Mouse (Mus musculus) megakaryocyte, adult 5-6 weeks (primary cell): ENCODE results near the gene Olfr1166. TPM values are rescaled to one million over a fixed set of nuclear protein-coding genes. Genes with fewer than 3 reads are reported as not detected.
"Not testable (repeated sequence)": the region's sequence is repeated elsewhere in the genome, so short reads cannot be mapped to it uniquely, and the experiment has no call there.

Source experiments
- ATAC-seq: 2 replicates; pipeline ENCODE4 v1.8.0; 2016; ENCODE audit warnings: mild to moderate bottlenecking, inconsistent platforms; ENCODE audit not compliant: poor library complexity, severe bottlenecking
- total RNA-seq, 2 experiments: library from RNA; stranded (forward) in 1 of 2; stranded (reverse) in 1 of 2; fragments of 153-499, 151-499 nt in 1 of 2; fragments of 221-1000, 200-1000 nt in 1 of 2; gene quantifications; 2 replicates each; pipeline versions ENCODE4 v1.2.3 to v1.2.4; 2015 to 2017

Olfr1166 gene
- total RNA-seq (2015): not detected in 2 replicates
- not detected in 2 replicates for total RNA-seq (2017)

DNA sequence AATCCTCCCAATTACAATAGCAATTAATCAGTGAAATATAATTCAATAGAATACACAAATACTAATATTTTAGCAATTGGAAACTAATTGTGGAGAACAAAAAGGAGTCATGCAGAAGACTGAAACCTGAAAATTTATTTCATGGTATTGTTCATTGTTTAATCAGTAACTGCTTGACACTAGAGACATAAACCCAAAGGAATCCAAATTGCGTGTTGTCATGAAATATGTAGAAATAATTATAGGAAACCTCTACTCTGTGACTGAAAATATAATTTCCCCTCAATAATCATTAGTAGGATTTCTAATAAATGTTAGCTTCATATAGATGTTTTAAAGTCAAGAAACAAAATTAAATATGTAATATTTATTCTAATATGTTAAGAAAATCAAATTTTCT, at the start of gene Olfr1166:
Gene Olfr1166, minus strand, starts transcription at position 101 of the 400 bp plus-strand sequence.
- ATAC-seq: no peak

DNA sequence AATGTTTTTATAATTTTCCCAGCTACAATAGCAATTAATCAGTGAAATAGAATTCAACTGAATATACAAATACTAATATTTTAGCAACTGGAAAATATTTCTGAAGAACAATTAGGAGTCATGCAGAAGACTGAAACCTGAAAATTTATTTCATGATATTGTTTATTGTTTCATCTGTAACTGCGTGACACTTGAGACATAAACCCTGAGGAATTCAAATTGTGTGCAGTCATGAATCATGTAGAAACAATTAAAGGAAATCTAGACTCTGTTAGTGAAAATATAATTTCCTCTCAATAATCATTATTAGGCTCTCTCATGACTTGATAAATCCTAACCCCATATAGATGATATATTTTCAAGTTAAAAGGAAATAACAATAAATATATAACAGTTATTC, 27.0 kb upstream of the Olfr1166 start, which contains the start of gene Olfr1167:
Gene Olfr1167, minus strand, starts transcription at position 101 of the 400 bp plus-strand sequence.
- not testable (repeated sequence) for ATAC-seq

DNA sequence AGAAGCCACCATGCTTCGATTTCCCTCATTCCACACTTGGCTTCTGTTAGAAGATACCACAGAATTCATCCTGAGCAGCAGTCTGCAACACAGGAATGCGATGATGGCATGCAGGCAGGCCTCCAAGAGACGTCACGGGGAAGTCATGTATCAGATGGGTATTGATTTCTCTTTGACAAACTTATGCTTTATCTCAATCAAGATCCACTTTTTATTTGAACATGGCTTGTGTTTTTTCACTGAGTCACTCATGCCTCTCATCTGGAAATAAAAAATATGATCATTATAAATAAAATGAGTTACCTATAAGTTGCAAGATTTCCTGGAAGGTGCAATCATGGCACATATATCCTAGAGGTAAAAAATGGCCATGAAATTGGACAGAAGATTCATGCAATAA, 34.2 kb downstream of the Olfr1166 start, which contains the start of gene Olfr1164:
Gene Olfr1164, minus strand, starts transcription at position 101 of the 400 bp plus-strand sequence.
- no peak for ATAC-seq

Other genes starting within 250 kb of the Olfr1166 start
- gene Olfr1153, start 233.3 kb downstream of the Olfr1166 start, total RNA-seq (2015): not detected in 2 replicates
- gene Olfr1153, start 233.3 kb downstream of the Olfr1166 start, total RNA-seq (2017): not detected in 2 replicates
- gene Olfr1154, start 223.1 kb downstream of the Olfr1166 start, total RNA-seq (2015): not detected in 2 replicates
- not detected in 2 replicates for gene Olfr1154, start 223.1 kb downstream of the Olfr1166 start, total RNA-seq (2017)
- not detected in 2 replicates for gene Olfr1155, start 183.1 kb downstream of the Olfr1166 start, total RNA-seq (2015)
- not detected in 2 replicates for gene Olfr1155, start 183.1 kb downstream of the Olfr1166 start, total RNA-seq (2017)
- not detected in 2 replicates for gene Olfr1156, start 175.2 kb downstream of the Olfr1166 start, total RNA-seq (2015)
- gene Olfr1156, start 175.2 kb downstream of the Olfr1166 start, total RNA-seq (2017): not detected in 2 replicates
- not detected in 2 replicates for gene Olfr1157, start 160.0 kb downstream of the Olfr1166 start, total RNA-seq (2015)
- not detected in 2 replicates for gene Olfr1157, start 160.0 kb downstream of the Olfr1166 start, total RNA-seq (2017)
- gene Olfr74, start 153.6 kb downstream of the Olfr1166 start, total RNA-seq (2015): not detected in 2 replicates
- not detected in 2 replicates for gene Olfr74, start 153.6 kb downstream of the Olfr1166 start, total RNA-seq (2017)
- gene Olfr1158, start 138.2 kb downstream of the Olfr1166 start, total RNA-seq (2015): not detected in 2 replicates
- gene Olfr1158, start 138.2 kb downstream of the Olfr1166 start, total RNA-seq (2017): not detected in 2 replicates
- not detected in 2 replicates for gene Olfr1160, start 120.0 kb downstream of the Olfr1166 start, total RNA-seq (2015)
- gene Olfr1160, start 120.0 kb downstream of the Olfr1166 start, total RNA-seq (2017): not detected in 2 replicates
- not detected in 2 replicates for gene Olfr1161, start 105.5 kb downstream of the Olfr1166 start, total RNA-seq (2015)
- gene Olfr1161, start 105.5 kb downstream of the Olfr1166 start, total RNA-seq (2017): not detected in 2 replicates
- not detected in 2 replicates for gene Olfr73, start 90.6 kb downstream of the Olfr1166 start, total RNA-seq (2015)
- not detected in 2 replicates for gene Olfr73, start 90.6 kb downstream of the Olfr1166 start, total RNA-seq (2017)
- gene Olfr1162, start 77.1 kb downstream of the Olfr1166 start, total RNA-seq (2015): not detected in 2 replicates
- not detected in 2 replicates for gene Olfr1162, start 77.1 kb downstream of the Olfr1166 start, total RNA-seq (2017)
- gene Olfr1163, start 56.4 kb downstream of the Olfr1166 start, total RNA-seq (2015): not detected in 2 replicates
- gene Olfr1163, start 56.4 kb downstream of the Olfr1166 start, total RNA-seq (2017): not detected in 2 replicates
- not detected in 2 replicates for gene Olfr1164, start 34.3 kb downstream of the Olfr1166 start, total RNA-seq (2015)
- not detected in 2 replicates for gene Olfr1164, start 34.3 kb downstream of the Olfr1166 start, total RNA-seq (2017)
- gene Olfr1167, start 26.9 kb upstream of the Olfr1166 start, total RNA-seq (2015): not detected in 2 replicates
- gene Olfr1167, start 26.9 kb upstream of the Olfr1166 start, total RNA-seq (2017): 0.04 TPM in 1 of 2 replicates, not detected in the other
- not detected in 2 replicates for gene Olfr1168, start 53.6 kb upstream of the Olfr1166 start, total RNA-seq (2015)
- gene Olfr1168, start 53.6 kb upstream of the Olfr1166 start, total RNA-seq (2017): not detected in 2 replicates
- not detected in 2 replicates for gene Olfr1170, start 100.1 kb upstream of the Olfr1166 start, total RNA-seq (2015)
- not detected in 2 replicates for gene Olfr1170, start 100.1 kb upstream of the Olfr1166 start, total RNA-seq (2017)
- not detected in 2 replicates for gene Olfr1173, start 151.6 kb upstream of the Olfr1166 start, total RNA-seq (2015)
- gene Olfr1173, start 151.6 kb upstream of the Olfr1166 start, total RNA-seq (2017): 0.04 TPM in 1 of 2 replicates, not detected in the other
- not detected in 2 replicates for gene Olfr1174-ps, start 186.9 kb upstream of the Olfr1166 start, total RNA-seq (2015)
- gene Olfr1174-ps, start 186.9 kb upstream of the Olfr1166 start, total RNA-seq (2017): not detected in 2 replicates
- gene Olfr1175-ps, start 198.9 kb upstream of the Olfr1166 start, total RNA-seq (2015): not detected in 2 replicates
- gene Olfr1175-ps, start 198.9 kb upstream of the Olfr1166 start, total RNA-seq (2017): not detected in 2 replicates
- gene Olfr1176, start 208.4 kb upstream of the Olfr1166 start, total RNA-seq (2015): not detected in 2 replicates
- not detected in 2 replicates for gene Olfr1176, start 208.4 kb upstream of the Olfr1166 start, total RNA-seq (2017)
- gene Olfr1177-ps, start 218.2 kb upstream of the Olfr1166 start, total RNA-seq (2015): not detected in 2 replicates
- not detected in 2 replicates for gene Olfr1177-ps, start 218.2 kb upstream of the Olfr1166 start, total RNA-seq (2017)